Mouse (Mus musculus): ENCODE measurements around the gene Gm11114.

DNA sequence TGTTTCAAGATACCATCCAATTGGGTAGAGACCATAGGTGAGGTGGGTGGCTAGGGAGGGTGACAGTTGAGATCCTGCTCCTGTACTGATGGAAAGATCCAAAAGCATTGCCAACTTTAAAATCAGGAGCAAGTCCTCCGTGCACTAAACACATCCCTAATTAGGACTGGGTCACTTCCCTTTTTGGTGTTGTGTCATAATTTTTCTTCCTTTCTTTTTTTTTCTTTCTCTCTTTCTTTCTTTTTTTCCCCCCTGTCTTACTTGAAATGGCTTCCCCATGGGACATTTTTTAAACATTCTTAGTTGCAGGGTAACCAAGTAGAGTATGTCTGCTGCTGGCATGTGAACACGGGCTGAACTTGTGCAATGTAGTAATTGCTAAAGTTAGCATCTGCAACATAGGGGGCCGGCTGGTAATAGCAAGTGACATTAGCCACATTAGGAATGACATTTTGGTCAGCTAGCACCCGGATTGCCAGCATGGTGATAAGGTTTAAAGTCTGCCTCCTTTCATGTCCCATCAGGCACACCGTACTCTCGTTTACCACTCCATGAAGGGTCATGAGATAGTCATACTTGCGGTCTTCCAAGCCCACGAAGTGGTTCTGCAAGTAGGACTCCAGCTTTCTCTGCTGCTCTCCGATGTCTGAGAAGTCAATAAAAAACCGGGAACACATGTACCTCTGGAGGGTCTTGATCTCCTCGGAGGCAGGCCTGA is 11.7 kb downstream of the Gm11114 start:
- TF ChIP-seq CTCF (IDR thresholded peaks at IDR 0.05 in 2 of 3, conservative IDR thresholded peaks at IDR 0.05 in 1 of 3; ENCODE audit: control insufficient read depth in 1 of 3, insufficient read depth in 1 of 3, low read depth in 2 of 3, low read length in 3 of 3, poor library complexity in 1 of 3, severe bottlenecking in 1 of 3) (no peak), EP300 (IDR thresholded peaks at IDR 0.05; ENCODE audit: low read depth in 1 of 2, low read length in 2 of 2) (0 out of 4 replicates have a peak, but pooled peaks of 1 of the 2 experiments have one; percentile 13), ZMIZ1 (IDR thresholded peaks at IDR 0.05; ENCODE audit: low read depth, low read length) (no peak)

Measured in MEL (cell line).